Mouse (Mus musculus) heart, adult 8-10 months (tissue): ENCODE measurements around the gene Podxl2. TPM values are rescaled to one million over a fixed set of nuclear protein-coding genes. Genes with fewer than 3 reads are reported as not detected.

ENCODE experiments used
- DNase-seq: peaks from one replicate; pipeline ENCODE4 v3.0.0; 2022; ENCODE audit warnings: low spot score
- total RNA-seq, 4 experiments: library from RNA; stranded (reverse); gene quantifications; 2 replicates each; pipeline ENCODE4 v1.2.4; 2022

The Podxl2 gene
- total RNA-seq, 4 experiments from 2014 or later = 13.7 to 14.8 (median 14.2) TPM

DNA sequence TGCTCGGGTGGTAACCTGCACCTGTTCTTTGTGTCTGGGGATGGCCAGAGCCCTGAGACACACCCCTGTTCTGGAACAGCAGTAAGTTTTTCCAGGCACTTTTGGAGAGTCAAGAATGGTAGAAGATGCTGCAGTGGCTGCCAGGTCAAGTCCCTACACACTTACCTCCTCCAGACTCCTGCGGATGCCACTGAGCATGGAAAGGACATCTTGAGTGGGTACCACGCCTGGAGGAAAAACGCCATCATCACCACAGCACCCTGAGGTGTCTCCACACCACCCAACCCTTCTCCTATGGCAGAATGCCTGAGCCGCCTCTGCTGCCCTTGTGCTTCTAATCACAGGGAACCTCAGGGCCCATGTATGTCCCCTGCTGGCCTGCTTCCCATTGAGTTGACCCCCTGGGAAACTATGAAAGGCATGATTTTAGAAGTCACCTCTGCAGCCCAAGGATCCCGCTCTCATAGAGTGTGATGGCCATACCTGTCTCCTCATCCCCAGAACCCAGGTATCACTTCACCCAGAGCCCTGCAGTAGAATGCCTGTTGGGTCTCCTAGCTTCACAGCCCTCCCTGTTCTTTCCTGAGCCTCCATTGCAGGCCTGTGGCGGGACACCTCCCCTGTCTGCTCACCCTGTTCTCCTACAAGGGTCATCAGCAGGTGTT, 29.8 kb downstream of the Podxl2 start:
- DNase-seq = no peak

DNA sequence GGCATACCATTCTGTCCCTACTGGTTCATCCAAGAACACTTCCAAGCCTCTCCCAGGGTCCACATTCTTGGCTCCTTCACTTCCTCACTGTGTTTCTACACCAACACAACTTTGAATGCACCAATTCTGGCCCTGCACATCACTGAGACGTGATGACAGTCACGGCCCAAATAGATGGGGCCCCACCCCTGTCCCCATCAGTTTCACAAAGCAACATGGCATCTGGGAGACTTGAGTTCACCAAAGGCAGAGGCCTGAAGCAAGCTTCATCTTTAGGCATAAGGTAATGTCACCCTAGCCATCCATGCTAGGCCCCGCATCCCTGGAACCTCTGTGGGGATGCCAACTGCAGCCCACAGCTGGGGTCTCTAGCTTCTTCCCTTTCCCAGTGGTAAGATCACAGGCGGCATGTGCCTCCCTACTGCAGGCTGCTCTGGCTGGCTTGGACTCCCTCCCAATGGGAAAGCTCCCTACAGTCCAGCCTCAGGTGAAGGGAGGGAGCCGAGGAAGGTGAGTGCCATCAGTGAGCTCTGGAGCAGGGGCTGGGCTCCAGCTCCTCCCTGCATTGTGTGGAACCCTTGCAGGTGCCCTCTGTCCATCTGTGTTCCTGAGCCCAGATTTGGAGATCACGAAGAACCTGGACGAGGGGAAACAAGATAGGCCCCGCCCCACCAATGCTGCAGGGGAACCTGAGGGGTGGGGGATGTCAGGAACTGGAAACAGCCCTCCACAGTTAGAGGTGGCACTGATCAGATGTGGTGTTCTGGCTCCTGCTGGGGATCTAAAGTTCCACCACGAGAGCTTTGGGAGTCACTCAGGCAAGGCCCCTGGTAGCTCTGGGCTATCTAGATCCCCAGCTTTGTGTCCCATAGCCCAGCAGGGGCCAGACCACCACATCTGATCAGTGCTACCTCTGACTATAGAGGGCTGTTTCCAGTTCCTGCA, 30.8 kb downstream of the Podxl2 start:
- DNase-seq = no peak

GRCm38 (mm10) chr6:88843241-88843640, 31.6 kb downstream of the Podxl2 start:
- DNase-seq = no peak

- no peak for DNase-seq
Observed at GRCm38 (mm10) chr6:88842731-88843151, 32.1 kb downstream of the Podxl2 start.

DNA sequence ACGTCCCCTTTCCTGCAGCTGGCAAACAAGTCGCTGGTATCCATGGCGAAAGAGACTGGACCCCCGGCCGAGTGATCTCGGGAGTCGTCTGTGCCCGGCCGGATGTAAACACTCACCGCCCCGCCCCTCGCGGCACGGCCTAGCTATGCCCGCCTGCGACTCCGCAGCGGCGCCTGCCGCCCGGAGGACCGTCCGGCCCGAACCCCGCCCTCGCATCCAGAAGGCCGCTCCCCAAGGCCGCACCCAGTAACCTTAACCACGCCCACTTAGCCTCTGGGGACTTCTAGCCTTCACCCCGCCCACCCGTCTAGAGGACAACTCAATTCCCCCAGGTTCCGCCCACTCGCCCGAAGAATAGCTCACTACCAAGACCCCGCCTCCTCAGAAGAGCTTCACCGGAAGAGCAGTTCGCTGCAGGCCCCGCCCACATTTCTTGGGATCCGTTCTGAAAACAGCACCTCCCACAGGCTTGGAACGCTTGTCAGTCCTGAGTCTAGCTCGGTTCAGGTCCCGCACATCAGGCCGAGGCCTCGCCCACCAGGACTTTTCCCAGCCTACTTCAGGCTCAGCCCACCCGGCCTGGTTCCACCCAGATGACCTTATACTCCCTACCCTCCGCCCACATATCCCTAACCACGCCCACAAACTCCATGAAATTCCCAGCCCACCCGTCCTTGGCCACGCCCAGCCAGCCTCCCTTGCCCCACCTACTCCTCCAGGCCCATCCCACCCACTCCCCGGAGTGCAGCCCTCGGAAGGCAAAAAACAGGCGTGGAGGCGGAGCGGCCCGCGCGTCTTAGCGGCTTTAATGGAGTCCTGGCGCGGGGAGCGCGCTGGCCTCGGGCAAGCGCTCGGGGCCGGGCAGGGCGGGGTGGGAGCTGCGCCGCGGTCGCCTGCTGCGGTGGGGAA, 32.8 kb downstream of the Podxl2 start, which contains the start of gene Abtb1:
TSS of gene Abtb1 (minus strand) at position 204 of the 909 bp plus-strand sequence.
- peak; percentile 99 for DNase-seq

- DNase-seq = no peak
Observed at GRCm38 (mm10) chr6:88841514-88841780, 33.4 kb downstream of the Podxl2 start.

DNA sequence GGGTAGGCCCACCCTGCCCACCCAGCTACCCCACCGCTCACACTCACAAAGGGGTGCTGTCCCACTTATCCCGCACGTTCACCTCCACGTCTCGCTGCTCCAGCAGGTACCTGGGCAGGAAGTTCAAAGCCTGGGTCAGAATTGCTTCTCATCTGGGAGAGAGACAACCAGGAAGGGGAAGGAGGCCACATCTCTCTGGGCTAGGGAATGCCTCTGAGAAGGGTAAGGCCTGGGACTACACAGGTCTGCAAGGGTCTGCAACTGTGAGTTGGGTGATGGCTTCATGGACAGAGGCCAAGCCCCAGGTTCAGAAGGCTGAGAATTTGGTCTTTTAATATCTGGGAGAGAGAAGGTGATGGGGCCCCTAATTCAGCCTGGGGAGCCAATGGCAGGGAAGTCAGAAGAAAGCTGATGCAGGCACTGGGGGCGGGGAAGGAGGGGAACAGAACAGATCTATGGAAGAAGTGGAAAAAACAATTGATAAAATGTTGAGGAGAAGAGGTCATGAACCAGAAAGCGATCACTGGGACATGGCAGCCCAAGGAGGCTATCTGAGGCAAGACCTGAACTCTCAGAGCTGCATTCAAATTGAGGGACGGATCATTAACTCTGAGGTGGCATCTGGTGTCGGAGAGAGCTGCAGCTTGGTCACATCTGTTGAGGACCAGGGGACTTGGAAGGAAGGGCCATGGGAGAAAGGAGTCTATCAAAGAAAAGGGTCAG, 33.9 kb downstream of the Podxl2 start:
- DNase-seq = no peak

- DNase-seq = no peak
Observed at GRCm38 (mm10) chr6:88840211-88840610, 34.6 kb downstream of the Podxl2 start.

- DNase-seq = no peak
Observed at GRCm38 (mm10) chr6:88839135-88839970, 35.5 kb downstream of the Podxl2 start.

DNA sequence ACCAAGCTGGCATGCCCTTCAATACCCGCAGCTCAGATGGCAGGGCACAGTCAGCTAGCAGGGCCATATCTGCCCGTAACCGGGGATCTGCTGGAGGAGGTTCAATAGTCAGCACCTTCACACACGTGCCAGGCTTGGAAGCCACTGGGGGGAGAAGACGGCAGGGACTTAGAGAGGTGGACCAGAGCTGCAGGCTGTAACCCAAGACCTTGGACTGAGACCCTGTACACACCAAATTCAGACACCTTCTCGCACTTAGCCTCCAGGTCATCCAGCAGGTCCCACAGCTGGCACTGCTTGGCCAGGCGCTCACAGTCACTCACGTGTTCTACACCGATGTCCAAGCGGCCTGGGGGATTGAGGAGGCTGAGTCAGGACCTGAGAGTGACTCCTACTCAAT, 36.2 kb downstream of the Podxl2 start:
- no peak for DNase-seq

- DNase-seq = no peak
Observed at GRCm38 (mm10) chr6:88837999-88838398, 36.8 kb downstream of the Podxl2 start.

- no peak for DNase-seq
Observed at GRCm38 (mm10) chr6:88836178-88836819, 38.5 kb downstream of the Podxl2 start.

DNA sequence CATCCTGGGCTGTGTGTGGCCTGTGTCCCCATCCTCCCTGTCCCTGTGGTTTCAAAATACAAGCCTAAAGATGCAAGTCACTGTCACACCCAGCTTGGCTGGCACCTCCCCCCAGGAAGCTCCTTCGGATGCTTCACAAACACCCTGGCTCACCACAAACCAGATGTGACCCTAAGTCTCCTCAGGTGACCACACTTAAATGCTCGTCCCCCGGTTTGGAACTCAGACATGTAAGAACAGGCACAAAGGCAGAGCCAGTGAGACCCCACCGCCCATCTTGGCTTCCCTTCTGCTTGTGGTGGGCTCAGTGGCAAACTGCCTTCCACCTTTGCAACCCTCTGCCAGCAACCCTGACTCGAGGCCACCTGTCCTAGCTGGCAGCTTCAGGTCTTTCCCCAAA, 39.8 kb downstream of the Podxl2 start:
- no peak for DNase-seq

DNA sequence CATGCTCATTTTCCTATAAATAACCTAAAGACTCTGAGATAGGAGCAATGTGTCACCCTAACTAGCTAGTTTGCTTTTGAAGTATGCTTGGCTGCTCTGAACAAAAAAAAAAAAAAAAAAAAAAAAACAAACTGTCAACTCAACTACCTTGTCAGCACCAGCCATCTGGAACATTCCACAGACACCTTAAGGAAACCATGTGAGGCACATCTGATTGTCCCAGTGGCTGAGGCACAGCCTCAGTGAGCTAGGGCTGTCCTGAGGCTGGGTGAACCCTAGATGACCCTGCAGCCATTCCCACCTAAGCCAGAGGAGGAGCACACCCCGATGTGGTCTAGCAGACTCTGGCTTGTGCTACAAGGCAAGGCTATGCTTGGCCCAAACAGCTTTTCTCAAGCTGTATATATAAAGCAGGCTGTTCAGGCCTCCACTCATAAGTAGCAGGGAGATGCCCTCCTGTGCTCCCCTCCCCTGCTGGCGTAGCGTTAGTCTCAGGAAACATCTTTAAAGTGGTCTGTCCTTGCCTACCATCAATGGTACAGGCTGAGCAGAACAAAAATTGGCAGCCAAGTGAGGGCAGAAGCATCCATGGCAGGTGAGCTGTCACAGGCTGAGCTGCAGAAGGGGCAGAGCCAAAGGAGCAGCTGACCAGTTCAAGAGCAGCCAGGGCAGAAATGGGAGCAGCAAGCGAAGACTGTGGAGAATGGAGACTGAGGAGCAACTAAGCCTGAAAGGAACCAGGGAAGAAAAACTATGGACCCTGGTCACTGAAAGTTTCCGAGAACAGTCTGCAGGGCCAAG, 41.3 kb downstream of the Podxl2 start:
- no peak for DNase-seq

- DNase-seq = no peak
Observed at GRCm38 (mm10) chr6:88832663-88833062, 42.2 kb downstream of the Podxl2 start.

- peak; percentile 41 for DNase-seq
Observed at GRCm38 (mm10) chr6:88831456-88831855, 43.4 kb downstream of the Podxl2 start.

GRCm38 (mm10) chr6:88830112-88830702, 44.6 kb downstream of the Podxl2 start:
- DNase-seq = no peak

DNA sequence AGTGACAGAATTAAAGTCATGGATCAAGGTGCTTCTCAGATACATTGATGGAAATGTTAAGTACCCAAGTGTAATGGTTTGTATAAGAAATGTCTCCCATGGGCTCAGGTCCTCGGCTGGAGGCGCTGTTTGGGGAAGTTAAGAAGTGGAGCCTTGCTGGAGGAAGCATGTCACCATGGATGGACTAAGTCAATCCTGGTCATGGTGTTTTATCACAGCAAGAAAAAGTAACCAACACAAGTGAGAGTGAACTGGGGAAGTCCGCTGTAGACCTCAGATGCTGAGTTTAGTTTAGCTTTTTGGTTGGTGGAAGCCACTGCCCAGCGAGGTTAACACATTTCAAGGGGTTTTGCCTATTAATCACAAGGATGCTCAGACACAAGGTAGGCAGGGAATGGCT, 45.3 kb downstream of the Podxl2 start:
- no peak for DNase-seq
